Mouse (Mus musculus): Measurements from ENCODE around the gene Zfp771.
A peak's percentile ranks its signal among the peaks of the same experiment; 100 is the strongest.

DNA sequence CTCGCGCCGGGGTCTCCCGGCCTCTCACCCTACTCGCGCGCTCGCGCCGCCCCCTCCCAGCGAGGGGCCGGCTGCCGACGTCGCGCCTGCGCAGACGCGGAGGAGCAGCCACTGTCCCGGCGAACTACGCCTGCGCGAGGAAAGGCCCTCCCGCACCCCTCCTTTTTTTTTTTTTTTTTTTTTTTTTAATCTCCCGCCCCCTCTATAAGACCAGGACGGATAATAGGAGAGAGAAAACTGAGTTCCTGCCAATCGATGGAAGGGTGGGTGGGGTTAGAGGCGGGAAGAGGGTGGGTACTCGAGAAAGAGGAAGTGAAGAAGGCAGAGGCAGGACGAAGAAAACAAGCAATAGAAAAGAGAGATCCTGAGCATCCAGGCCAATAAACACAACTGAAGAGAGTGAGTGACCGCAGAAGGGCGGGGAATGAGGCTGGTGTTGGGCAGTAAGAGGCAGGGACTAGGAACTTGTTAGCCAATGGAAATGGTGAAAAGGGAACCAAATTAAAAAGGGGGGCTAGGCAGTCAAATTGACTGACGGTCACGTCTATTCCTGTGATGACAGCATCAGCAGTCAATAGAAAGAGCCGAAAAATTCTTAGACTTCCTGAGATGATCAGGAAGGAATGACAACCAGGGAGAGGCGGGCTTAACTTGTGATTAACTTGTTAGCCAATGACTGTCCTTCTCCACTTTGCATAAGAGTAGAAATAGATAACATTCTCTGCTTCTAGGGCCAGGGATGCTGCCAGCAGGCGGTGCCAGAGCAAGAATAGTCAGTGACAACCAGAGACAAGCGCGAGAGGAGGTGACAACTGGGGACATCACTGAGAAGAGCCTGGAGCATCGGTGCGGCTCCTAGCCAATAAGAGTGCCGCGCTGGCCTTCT lies 35.3 kb upstream of the Zfp771 start, which contains the start of gene Mylpf:
- TF ChIP-seq GATA1 (IDR thresholded peaks at IDR 0.05; ENCODE audit: borderline replicate concordance, low read length) (peak; percentile 80; the same call in 1 of the 3 replicates), FLI1 (IDR thresholded peaks at IDR 0.05; ENCODE audit: low read length) (no peak; the same call in 1 of the 2 replicates)

Data from megakaryocyte, embryonic 14.5 days (primary cell).